ENCODE assay signal across 9 mouse cellular contexts in the genomic region with DNA sequence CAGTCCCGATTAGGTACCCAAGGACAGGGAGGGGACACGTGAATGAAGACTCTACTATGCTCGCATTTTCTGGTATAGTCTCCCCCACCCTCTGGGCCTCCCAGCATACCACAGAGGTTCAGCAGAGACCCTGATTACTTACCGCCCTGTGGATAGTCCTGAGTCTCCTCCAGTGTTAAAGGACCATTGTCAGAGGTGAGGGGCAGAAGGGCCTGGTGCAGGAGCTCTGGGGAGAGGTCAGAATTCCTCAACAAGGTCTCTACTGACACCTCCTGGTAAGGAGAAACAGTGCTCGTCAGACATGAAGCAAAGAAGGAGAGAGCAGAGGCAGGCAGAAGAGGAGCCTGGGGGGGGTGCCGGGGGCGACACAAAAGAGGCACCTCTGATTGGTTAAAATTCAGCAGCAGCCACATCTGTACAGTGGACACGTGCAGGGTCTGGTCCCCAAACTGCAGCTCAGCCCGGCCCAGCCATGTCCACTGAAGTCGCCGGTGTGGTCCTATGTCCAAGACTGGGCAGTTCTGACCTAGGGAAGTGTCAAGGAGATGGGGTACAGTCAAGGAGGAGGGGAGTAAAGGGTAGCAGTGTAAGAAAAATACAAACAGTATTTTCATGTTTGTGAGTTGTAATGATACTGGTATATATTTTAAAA. TPM values are rescaled to one million over a fixed set of nuclear protein-coding genes. Genes with fewer than 3 reads are reported as not detected.
A peak's percentile ranks its signal among the peaks of the same experiment; 100 is the strongest.
DNase-seq lines count a peak whose midpoint lies in the region; ATAC-seq and TF ChIP-seq lines count a peak whose summit lies in the region.
"Had no signal": no experiment of that assay in that cellular context is flagged by ENCODE, and none has a peak within 500 bp of the region (broad histone marks: within the 10 kb centered on the region; RNA-seq: fewer than 3 reads in every experiment).

No protein-coding gene starts in this region.

- DNase-seq in lung, postnatal 0 days (ENCODE audit: low spot score) = peak; percentile 45
- no peak for DNase-seq in lung, postnatal 4 days
- DNase-seq in embryo, embryonic 10 days (ENCODE audit: low spot score) = peak; percentile 77
- DNase-seq in hindbrain, postnatal 0 days (ENCODE audit: low spot score) = peak; percentile 49
- peak; percentile 75 for DNase-seq in retina, postnatal 1 day
- no peak for DNase-seq in B cell, adult 2 months
- DNase-seq in right cerebral cortex, postnatal 4 days = no peak
- DNase-seq in left cerebral cortex, adult 18-20 months (ENCODE audit: low spot score in 2 of 2) = no peak
- DNase-seq: liver, embryonic 13.5 days had no signal

- no peaks in the 10 kb centered on the region for H3K36me3 ChIP-seq in lung, postnatal 0 days (ENCODE audit: insufficient read depth, low read length)
- peaks cover 15% of the 10 kb centered on the region for H3K36me3 ChIP-seq in hindbrain, postnatal 0 days (ENCODE audit: insufficient read depth, low read length)
- H3K36me3 ChIP-seq: liver, embryonic 13.5 days had no signal

- WGBS in lung, postnatal 0 days = 50% methylated on average over 11 of the region's 11 CpGs
- 58% methylated on average over 11 of the region's 11 CpGs for WGBS in hindbrain, postnatal 0 days

- no peak overlapping the region for H3K9ac ChIP-seq in lung, postnatal 0 days (replicated peaks; ENCODE audit: low read depth)
- H3K9ac ChIP-seq in hindbrain, postnatal 0 days (replicated peaks; ENCODE audit: low read length) = no peak overlapping the region
- H3K9ac ChIP-seq: liver, embryonic 13.5 days had no signal

- H3K4me3 ChIP-seq in lung, postnatal 0 days (ENCODE audit: low read depth, low read length) = no peak overlapping the region
- no peak overlapping the region for H3K4me3 ChIP-seq in hindbrain, postnatal 0 days (ENCODE audit: low read length)
- H3K4me3 ChIP-seq: liver, embryonic 13.5 days had no signal

- TF ChIP-seq CTCF in lung, postnatal 0 days (IDR thresholded peaks at IDR 0.05) = peak; percentile 69
- peak; percentile 65 for TF ChIP-seq CTCF in hindbrain, postnatal 0 days (IDR thresholded peaks at IDR 0.05; ENCODE audit: low read depth)

- no peak overlapping the region for H3K27ac ChIP-seq in lung, postnatal 0 days (ENCODE audit: low read length)
- no peak overlapping the region for H3K27ac ChIP-seq in hindbrain, postnatal 0 days
- H3K27ac ChIP-seq: liver, embryonic 13.5 days had no signal

- H3K4me1 ChIP-seq in lung, postnatal 0 days (ENCODE audit: insufficient read depth, low read depth, low read length) = no peaks in the 10 kb centered on the region
- no peaks in the 10 kb centered on the region for H3K4me1 ChIP-seq in hindbrain, postnatal 0 days (ENCODE audit: insufficient read depth, low read length)
- H3K4me1 ChIP-seq: liver, embryonic 13.5 days had no signal

- no peak for ATAC-seq in lung, postnatal 0 days
- ATAC-seq in hindbrain, postnatal 0 days = peak; percentile 57

- H3K27me3 ChIP-seq in lung, postnatal 0 days (replicated peaks; ENCODE audit: insufficient read depth, low read length) = no peaks in the 10 kb centered on the region
- H3K27me3 ChIP-seq in hindbrain, postnatal 0 days (ENCODE audit: insufficient read depth, low read length) = no peaks in the 10 kb centered on the region
- H3K27me3 ChIP-seq: liver, embryonic 13.5 days had no signal

- H3K9me3 ChIP-seq in lung, postnatal 0 days (ENCODE audit: low read length) = no peaks in the 10 kb centered on the region
- H3K9me3 ChIP-seq in hindbrain, postnatal 0 days (ENCODE audit: low read length) = no peaks in the 10 kb centered on the region
- H3K9me3 ChIP-seq: liver, embryonic 13.5 days had no signal

- H3K4me2 ChIP-seq in lung, postnatal 0 days (replicated peaks; ENCODE audit: low read depth, low read length) = no peak overlapping the region
- H3K4me2 ChIP-seq in hindbrain, postnatal 0 days (ENCODE audit: low read depth, low read length) = no peak overlapping the region
- H3K4me2 ChIP-seq: liver, embryonic 13.5 days had no signal

- TF ChIP-seq EP300 in lung, postnatal 0 days (IDR thresholded peaks at IDR 0.05) = no peak

RNA-seq across cellular contexts. Expression of a gene that starts 14.7 kb away (rescaled TPM):
- 2.8 and 4.2 TPM in 2 replicates for polyA plus RNA-seq in lung, postnatal 0 days (2015; fragmentation: Nextera tagmentation; extraction: Ambion mirVana)
- 8.9 and 9.9 TPM in 2 replicates for total RNA-seq in hindbrain, postnatal 0 days (2014; rRNA removed)
- 19.2 and 23.4 TPM in 2 replicates for polyA plus RNA-seq in hindbrain, postnatal 0 days (2015; fragmentation: Nextera tagmentation; extraction: Ambion mirVana)
- 1 to 10 TPM; 2.8 TPM for total RNA-seq in left cerebral cortex, adult 18-20 months (2021)

RNA-seq across cellular contexts. Expression of a gene that starts 23.7 kb away (rescaled TPM):
- 0.04 TPM in 1 of 2 replicates, not detected in the other for polyA plus RNA-seq in lung, postnatal 0 days (2015; fragmentation: Nextera tagmentation; extraction: Ambion mirVana)
- 46.5 and 53.4 TPM in 2 replicates for total RNA-seq in hindbrain, postnatal 0 days (2014; rRNA removed)
- polyA plus RNA-seq in hindbrain, postnatal 0 days (2015; fragmentation: Nextera tagmentation; extraction: Ambion mirVana) = 6.3 and 6.5 TPM in 2 replicates
- total RNA-seq in left cerebral cortex, adult 18-20 months (2021) = 100 to 1,000 TPM; 130 to 135 TPM

RNA-seq across cellular contexts. Expression of a gene that starts 35.0 kb away (rescaled TPM):
- 3.5 and 3.8 TPM in 2 replicates for polyA plus RNA-seq in lung, postnatal 0 days (2015; fragmentation: Nextera tagmentation; extraction: Ambion mirVana)
- 55.3 and 58.2 TPM in 2 replicates for total RNA-seq in hindbrain, postnatal 0 days (2014; rRNA removed)
- 12.2 and 14.4 TPM in 2 replicates for polyA plus RNA-seq in hindbrain, postnatal 0 days (2015; fragmentation: Nextera tagmentation; extraction: Ambion mirVana)
- 10 to 100 TPM; 61.0 to 64.5 TPM for total RNA-seq in left cerebral cortex, adult 18-20 months (2021)

RNA-seq across cellular contexts. Expression of a gene that starts 44.8 kb away (rescaled TPM):
- 5.1 and 5.6 TPM in 2 replicates for polyA plus RNA-seq in lung, postnatal 0 days (2015; fragmentation: Nextera tagmentation; extraction: Ambion mirVana)
- 67.0 and 67.3 TPM in 2 replicates for total RNA-seq in hindbrain, postnatal 0 days (2014; rRNA removed)
- 3.0 and 3.8 TPM in 2 replicates for polyA plus RNA-seq in hindbrain, postnatal 0 days (2015; fragmentation: Nextera tagmentation; extraction: Ambion mirVana)
- total RNA-seq in left cerebral cortex, adult 18-20 months (2021) = 10 to 100 TPM; 70.4 to 77.9 TPM

Comparison
In these comparisons a context has a peak if more than half of its experiments do, and no peak if none do; other contexts are left out.
1. DNase-seq: peak in lung, postnatal 0 days (single experiment), embryo, embryonic 10 days (single experiment), hindbrain, postnatal 0 days (single experiment) and retina, postnatal 1 day (single experiment); none in lung, postnatal 4 days (0 of 2), B cell, adult 2 months (0 of 2), right cerebral cortex, postnatal 4 days (single experiment) and left cerebral cortex, adult 18-20 months (0 of 2).